In genomic region chr14:121405120-121405519, GRCm38 (mm10) we compare ENCODE assay signal across 8 mouse cellular contexts. TPM values are rescaled to one million over a fixed set of nuclear protein-coding genes. Genes with fewer than 3 reads are reported as not detected.
DNase-seq lines count a peak whose midpoint lies in the region; ATAC-seq lines count a peak whose summit lies in the region.

No protein-coding gene starts in this region.

- H3K27me3 ChIP-seq in heart, embryonic 12.5 days (replicated peaks) = no peaks in the 10 kb centered on the region
- H3K27me3 ChIP-seq in midbrain, embryonic 11.5 days (ENCODE audit: control insufficient read depth, insufficient read depth, low read length) = no peaks in the 10 kb centered on the region

- H3K36me3 ChIP-seq in heart, embryonic 12.5 days = no peaks in the 10 kb centered on the region
- H3K36me3 ChIP-seq in midbrain, embryonic 11.5 days (ENCODE audit: control insufficient read depth, insufficient read depth, low read length) = no peaks in the 10 kb centered on the region

- peak overlapping the region; percentile 62 for H3K4me2 ChIP-seq in heart, embryonic 12.5 days
- peak overlapping the region; percentile 37 for H3K4me2 ChIP-seq in midbrain, embryonic 11.5 days

- no peak for ATAC-seq in heart, embryonic 12.5 days (ENCODE audit: insufficient number of reproducible peaks, low FRiP score)
- peak; percentile 30; the same call in 1 of the 2 replicates for ATAC-seq in midbrain, embryonic 11.5 days (ENCODE audit: low FRiP score)

- peak overlapping the region; percentile 27; the same call in 1 of the 2 replicates for H3K4me3 ChIP-seq in heart, embryonic 12.5 days
- H3K4me3 ChIP-seq in midbrain, embryonic 11.5 days (ENCODE audit: low read depth, low read length) = peak overlapping the region; percentile 4; the same call in 1 of the 2 replicates

- no peak overlapping the region for H3K27ac ChIP-seq in heart, embryonic 12.5 days (ENCODE audit: poor library complexity, severe bottlenecking)
- no peak overlapping the region for H3K27ac ChIP-seq in midbrain, embryonic 11.5 days (ENCODE audit: low read depth, low read length)

- no peaks in the 10 kb centered on the region; the same call in 1 of the 2 replicates for H3K4me1 ChIP-seq in heart, embryonic 12.5 days (replicated peaks)
- H3K4me1 ChIP-seq in midbrain, embryonic 11.5 days (ENCODE audit: control insufficient read depth, insufficient read depth, low read length) = no peaks in the 10 kb centered on the region

- no peaks in the 10 kb centered on the region for H3K9me3 ChIP-seq in heart, embryonic 12.5 days (replicated peaks)
- H3K9me3 ChIP-seq in midbrain, embryonic 11.5 days (ENCODE audit: control insufficient read depth, low read length) = no peaks in the 10 kb centered on the region

- WGBS in heart, embryonic 12.5 days = 46% methylated on average over 13 of the region's 13 CpGs
- WGBS in midbrain, embryonic 11.5 days = 48% methylated on average over 12 of the region's 13 CpGs

- intact Hi-C loops in heart, postnatal 10 days (cut with DNase I) = no loop called here

- H3K9ac ChIP-seq in heart, embryonic 12.5 days = no peak overlapping the region
- no peak overlapping the region for H3K9ac ChIP-seq in midbrain, embryonic 11.5 days (ENCODE audit: low read length)

- DNase-seq in heart, postnatal 10 days = no peak
- peak; percentile 9 for DNase-seq in brain, adult 2 months (ENCODE audit: low read depth, low spot score)
- DNase-seq in induced T-regulatory cell, adult 2 months (ENCODE audit: low read depth) = peak; percentile 86
- DNase-seq in midbrain, embryonic 11.5 days (ENCODE audit: low spot score, missing footprints) = peak; percentile 82
- peak; percentile 70 for DNase-seq in thymus, postnatal 14 days
- DNase-seq in lung, postnatal 14 days = no peak
- DNase-seq in layer of hippocampus, adult 8-10 months (ENCODE audit: low spot score in 2 of 2) = no peak

RNA-seq across cellular contexts. Expression of gene Stk24, which starts 25.3 kb away (rescaled TPM):
- 52.9 and 55.6 TPM in 2 replicates for polyA plus RNA-seq in heart, embryonic 12.5 days (2016; fragmentation: Nextera tagmentation; extraction: Ambion mirVana)
- total RNA-seq in heart, postnatal 10 days (2021) = 10 to 100 TPM; 86.3 to 96.3 TPM
- polyA plus RNA-seq in midbrain, embryonic 11.5 days (2014; fragmentation: Nextera tagmentation; extraction: Ambion mirVana) = 40.4 and 43.5 TPM in 2 replicates
- total RNA-seq in layer of hippocampus, adult 8-10 months (2022) = 10 to 100 TPM; 52.6 to 80.4 (median 63.4) TPM

Comparison
In these comparisons a context has a peak if more than half of its experiments do, and no peak if none do; other contexts are left out.
1. DNase-seq: peak in brain, adult 2 months (single experiment), induced T-regulatory cell, adult 2 months (single experiment), midbrain, embryonic 11.5 days (single experiment) and thymus, postnatal 14 days (single experiment); none in heart, postnatal 10 days (0 of 2), lung, postnatal 14 days (single experiment) and layer of hippocampus, adult 8-10 months (0 of 2).